Mouse (Mus musculus) kidney, postnatal 14 days (tissue): Measurements from ENCODE around the gene Abl1.

Source experiments
- DNase-seq: peaks from one replicate; pipeline ENCODE4 v3.0.0; 2022; ENCODE audit warnings: mixed read lengths

The Abl1 gene

DNA sequence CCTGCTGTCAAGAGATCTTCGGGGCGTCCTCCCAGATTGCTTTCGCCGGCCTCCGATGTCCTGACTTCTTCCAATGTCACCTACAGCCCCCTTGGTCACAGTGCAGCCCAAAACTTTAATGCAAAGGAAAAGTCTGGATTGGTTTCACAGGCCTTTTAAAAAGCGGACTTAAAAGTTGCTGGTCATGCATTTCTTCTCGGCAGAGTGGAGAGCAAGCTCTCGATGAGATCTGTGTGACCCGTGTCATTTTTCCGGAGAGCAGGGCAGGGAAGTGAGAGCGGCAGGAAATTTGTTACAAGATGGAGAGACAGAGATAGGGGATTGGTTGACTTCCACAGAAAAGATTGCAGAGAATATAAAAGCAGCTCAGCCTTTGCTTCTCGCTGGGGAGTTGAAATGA is 869 bp downstream of the Abl1 start:
- peak; percentile 29 for DNase-seq

DNA sequence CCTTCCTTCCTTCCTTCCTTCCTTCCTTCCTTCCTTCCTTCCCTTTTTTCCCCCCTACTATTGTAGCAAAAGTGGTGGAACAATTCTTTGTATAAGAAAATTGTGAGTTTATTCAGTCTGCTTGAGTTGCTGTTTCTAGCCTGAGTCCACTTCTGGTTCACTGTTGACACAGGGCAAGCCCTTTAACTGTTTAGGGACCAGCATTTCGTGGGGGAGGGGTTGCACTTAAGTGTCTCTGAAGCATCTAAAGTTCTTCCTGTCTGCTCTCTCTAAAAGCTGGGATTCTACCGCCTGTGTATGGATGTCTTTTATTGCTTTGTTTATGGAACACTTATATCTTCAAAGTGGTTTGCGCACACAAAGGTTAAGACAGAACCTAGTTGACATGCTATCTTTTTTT is 1.9 kb downstream of the Abl1 start:
- no peak for DNase-seq

DNA sequence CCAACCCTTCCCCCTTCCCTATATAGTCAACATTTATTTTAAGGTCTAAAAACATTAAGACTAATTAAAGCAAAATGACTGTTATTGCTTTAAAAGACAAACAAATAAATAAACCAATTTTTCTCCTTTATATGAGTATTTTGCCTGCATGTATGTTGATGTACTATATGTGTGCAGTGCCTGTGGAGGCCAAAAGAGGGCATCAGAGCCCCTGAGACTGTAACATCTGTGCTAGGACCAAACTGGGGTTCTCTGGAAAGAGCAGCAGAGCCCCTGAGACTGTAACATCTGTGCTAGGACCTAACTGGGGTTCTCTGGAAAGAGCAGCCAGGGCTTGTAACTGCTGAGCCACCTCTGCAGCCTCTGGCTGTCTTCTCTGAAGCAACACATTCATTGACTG is 10.0 kb downstream of the Abl1 start:
- DNase-seq, result no peak

DNA sequence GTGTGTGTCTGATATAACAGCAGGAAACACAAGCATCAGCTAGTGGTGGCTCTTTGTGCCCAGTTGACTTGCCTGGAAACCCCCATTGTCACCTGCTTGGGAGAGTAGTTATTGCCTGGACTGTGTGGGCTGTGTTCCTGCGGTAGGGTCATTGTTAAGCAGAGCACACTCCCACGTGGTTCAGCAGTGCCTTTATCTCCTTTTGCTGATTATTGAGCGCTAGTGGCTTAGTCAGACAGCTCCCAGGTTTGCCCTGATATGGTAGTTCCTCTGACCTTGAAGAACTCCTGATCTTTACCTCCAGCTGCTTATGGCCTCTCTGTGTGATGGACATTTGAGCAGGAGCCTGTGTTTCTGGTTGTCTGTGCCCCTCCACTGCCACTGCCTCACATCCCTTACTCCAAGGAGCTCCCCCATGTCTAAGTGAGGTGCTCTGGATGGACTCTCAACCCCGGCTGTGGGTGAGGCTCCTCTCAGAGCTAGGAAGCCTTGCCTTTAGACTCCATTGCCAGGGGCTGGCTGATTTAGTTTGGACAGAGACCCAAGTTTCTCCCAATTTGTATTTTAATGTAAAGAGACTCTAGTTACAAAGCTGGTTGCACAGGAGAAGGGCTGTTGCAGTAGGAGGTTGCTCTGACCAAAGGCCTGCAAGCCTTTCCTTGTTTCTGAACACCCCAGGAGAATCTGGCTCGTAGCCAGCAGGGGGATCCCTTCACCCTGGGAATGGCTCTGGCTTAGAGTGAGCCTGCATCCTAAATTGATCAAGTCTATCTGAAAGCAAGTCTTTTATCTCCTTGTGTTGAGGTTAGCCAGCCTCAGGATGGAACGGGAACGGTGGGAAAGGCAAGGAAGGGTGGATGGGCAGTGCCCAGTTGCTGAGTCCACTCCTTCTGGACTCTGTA is 12.6 kb downstream of the Abl1 start:
- no peak for DNase-seq

DNA sequence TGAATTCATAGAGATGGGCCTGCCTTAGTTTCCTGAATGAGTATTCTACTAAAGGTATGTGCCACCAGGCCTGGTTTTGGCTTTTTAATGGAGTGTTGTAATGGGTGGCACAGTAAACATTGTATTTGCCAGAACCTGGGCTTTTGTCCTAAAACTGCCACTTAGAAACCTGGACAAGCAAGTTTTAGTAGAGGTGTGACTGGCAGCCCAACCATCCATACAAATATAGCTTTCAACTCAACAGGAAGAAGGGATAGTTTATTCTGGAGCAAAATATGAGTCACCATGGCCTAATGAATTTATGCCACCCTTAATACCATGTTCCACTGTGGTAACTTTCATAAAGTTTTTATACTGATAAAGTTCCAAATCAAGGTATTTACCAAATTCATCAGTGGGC is 15.1 kb downstream of the Abl1 start:
- DNase-seq, result no peak

DNA sequence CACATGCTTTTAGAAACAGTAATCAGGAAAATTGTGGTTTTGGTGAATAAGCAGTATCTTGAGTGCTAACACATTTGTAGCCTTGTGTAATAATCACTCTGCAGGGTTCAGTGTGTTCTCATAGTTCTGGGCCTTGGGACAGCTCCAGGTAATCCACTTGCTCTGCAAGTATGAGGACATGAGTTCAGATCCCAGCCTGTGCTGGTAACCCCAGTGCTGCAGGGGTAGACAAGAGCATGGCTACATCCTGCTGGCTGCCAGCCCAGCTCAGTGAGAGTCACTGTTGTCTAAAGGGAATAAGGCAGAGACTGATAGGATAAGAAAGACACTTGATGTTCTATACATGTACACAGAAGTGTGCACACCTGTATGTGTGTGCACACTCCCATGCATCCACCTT is 17.7 kb downstream of the Abl1 start:
- no peak for DNase-seq

DNA sequence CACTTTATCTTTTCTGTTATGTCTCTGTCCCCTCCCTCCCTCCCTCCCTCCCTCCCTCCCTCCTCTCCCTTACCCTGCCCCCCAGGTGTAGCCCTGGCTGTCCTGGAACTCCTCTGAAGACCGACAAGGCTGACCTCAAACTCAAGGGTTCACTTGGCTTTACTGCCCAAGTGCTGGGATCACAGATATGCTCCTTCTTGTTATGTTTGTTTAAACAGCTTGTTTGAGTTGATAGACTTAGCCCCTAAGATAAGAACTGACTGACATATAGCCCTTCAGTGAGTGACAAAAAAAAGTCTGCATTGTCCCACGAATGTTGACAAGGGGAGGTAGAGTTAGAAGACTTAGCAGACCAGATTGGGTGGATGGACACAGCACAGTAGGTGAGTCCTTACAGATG is 18.4 kb downstream of the Abl1 start:
- no peak for DNase-seq

DNA sequence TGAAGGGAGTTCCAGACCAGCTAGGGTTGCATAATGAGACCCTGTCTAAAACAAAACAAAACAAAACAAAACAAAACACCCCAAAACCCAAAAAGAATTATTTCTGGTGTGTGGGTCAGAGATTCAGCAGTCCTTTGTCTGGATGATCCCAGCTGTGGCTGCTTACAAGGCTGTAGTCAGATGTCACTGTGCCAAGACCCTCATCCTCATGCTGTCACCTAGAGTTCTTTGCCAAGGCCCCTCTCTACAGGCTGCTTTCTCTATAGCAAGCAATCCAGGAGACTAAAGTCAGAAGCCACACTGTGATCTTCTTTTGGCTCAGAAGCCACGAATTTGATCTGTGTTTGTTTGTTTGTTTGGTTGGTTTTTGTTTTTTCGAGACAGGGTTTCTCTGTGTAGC is 24.5 kb downstream of the Abl1 start:
- no peak for DNase-seq

DNA sequence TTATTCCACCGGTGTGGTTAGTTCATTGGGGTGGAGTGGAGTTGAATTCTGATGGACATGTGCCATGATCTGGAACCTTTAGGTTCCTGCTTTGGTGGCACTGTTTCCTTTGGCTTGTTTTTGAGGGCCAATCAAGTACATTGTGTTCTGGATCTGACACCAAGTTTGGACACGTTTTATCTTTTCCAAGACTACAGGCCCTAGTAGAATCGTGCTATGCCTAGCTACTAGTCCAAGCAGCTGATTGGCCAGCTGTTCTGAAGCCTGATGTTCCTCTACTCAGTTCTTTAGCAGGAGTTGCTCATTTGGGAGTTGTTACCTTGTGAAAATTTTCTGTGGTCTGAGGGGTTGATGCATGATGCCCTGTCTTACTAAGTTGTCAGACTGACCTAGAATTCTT is 25.6 kb downstream of the Abl1 start:
- DNase-seq, result no peak

DNA sequence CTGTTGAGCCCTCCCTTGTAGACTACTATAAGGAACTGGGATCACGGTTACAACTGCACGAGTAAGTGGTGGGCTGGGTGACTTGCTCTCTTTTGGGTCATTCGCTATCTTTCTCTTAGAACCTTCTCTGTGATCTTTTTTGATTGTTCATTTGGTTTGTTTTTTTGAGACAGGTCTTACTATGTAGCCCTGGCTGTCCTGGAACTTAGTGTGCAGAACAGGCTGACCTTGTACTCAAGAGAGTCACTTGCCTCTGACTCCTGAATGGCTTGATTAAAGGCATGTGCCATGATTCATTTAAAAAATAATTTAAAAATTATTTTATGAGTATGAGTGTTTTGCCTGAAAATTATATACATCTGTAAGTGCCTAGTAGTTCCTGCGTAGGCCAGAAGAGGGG is 26.6 kb downstream of the Abl1 start:
- no peak for DNase-seq

DNA sequence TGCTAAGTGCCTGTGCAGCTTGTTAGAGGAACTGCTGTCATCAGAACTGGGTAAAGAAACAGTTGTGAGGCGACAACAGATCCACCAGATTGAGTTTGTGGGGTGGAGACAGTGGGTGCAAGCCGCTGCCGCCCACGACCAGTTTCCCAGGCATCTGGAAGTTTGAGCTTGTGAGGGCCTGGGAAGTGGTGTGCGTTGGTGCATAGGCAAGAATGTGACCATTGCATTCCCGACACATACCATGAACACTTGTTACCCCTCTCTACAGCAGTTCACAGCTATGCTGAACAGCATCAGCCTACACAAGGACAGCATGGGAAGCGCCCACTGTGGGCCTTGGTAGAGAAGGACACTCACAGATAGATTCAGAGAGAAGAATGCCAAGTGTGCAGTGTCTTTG is 27.8 kb downstream of the Abl1 start:
- DNase-seq, result no peak

DNA sequence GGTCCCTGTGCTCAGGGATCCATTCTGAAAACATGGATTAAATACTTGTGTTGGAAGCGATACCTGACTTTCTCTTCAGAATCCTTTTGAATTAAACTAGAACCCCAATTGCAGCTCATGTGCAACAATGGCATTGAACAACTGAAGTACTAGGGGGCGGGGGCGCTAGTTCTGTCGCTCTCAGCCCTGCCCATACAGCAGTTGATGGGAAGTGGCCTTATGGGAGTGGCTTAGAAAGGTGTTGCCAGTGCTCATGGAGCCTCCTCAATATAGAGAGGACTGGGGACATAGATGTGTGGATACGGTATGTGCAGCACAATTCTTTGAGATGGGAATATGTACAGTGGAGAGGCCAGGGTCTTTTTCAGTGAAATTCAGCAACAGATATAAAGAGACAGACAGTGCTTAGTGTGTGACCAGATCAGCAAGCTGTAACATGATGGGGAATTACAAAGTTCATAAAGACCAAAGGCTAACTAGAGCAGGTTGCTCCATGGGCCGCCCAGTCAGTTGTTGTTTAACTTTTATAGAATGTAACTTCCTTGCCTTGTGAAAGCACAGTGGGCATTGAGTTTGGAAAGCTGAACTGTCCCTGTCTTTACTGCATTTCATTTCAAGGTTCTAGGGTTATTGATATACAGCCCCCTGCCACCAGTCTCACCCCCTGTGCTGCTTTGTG is 31.2 kb downstream of the Abl1 start:
- DNase-seq, result peak; percentile 63

DNA sequence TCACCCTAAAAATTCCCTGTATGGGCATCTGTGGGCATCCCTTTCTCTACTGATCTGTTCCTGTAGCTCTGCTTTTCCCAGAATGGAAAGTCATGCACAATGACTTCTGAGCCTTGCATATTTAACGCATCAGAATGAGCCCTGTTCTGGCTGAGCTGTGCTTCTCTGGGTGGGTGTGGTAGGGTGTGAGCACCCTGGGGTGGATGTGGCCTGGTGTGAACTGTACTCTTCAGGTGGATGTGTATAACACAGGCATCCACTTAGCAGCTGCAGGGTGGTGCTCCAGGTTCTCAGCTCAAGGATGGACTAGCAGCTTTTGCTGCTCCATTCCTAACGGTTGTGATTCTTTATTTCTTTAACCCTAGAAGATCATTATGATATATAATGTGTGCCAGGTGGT is 31.8 kb downstream of the Abl1 start:
- DNase-seq, result no peak

DNA sequence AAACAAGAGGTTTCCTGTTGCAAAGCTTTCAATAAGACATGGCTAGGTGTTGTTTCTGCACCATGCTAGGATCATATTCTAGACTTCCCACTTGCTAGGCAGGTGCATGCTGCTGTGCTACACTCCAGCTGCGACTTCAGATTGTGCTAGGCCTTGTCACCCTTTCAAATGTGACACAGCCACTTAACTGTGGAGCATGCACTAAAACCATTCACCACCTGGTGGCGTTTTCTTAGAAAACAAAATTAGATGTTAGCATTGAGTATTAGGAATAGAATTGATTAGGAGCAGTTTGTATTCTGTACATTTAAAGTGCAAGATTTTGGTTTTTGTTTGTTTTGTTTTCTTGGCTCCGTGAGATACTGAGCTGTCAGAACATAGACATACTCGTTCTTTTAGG is 32.6 kb downstream of the Abl1 start:
- no peak for DNase-seq

DNA sequence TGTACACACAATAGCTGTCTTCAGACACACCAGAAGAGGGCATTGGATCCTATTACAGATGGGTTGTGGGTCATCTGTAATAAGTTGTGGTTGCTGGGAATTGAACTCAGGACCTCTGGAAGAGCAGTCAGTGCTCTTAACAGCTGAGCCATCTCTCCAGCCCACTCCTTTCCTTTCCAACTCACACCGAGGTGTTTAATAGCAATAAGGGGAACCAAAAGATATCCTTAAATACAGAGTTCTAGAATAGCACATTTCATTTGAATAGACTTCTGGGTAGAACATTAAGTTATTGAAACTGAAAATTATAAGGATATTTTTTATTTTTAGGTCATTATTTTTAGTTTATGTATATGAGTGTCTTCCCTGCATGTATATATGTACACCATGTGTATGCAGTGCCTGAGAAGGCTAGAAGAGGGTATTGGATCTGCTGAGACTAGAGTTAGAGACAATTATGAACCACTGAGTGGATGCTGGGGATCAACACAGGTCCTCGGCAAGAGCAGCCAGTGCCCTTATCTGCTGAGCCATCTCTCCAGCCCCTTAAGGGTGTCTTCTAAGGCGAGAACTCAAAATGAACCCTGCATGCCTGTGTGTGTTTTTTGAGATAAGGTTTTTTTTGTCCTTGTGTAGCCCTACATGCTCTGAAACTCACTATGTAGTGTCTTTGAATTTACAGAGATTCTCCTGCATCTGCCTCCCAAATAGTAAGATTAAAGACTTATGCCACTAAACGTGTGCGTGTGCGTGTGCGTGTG is 36.7 kb downstream of the Abl1 start:
- no peak for DNase-seq

DNA sequence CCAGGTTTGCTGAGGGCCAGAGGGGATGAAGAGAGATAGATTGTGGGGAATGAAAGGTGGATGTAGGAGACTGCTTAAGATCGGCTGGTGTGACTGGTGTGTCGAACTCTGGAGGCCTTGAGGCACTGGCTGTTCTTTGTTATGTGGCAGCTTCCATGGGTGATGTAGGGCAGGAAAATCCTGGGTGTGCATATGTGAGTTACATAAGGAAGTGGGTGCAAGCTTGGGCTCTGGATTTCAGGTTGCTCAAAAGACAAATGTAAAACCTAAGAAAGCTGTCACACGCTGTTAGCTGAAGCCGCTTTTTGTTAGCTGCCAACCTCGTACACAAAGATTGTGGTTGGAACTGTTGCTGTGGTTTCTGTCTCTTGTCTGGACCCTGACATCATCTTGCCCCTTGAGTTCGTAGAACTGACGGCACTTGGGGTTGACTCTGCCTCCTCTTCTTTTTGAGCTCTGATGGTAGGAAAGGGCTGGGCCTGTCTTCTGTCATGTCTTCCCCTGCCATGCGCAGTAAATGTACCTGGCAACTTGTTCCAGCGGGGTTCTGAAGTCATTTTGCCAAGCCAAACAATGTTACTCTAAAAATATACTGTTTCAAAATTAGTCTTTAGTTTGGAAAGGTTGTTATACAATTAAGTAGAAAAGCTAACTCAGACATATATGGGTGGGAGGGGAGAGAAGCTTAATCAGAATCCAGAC is 39.6 kb downstream of the Abl1 start:
- peak; percentile 18 for DNase-seq

DNA sequence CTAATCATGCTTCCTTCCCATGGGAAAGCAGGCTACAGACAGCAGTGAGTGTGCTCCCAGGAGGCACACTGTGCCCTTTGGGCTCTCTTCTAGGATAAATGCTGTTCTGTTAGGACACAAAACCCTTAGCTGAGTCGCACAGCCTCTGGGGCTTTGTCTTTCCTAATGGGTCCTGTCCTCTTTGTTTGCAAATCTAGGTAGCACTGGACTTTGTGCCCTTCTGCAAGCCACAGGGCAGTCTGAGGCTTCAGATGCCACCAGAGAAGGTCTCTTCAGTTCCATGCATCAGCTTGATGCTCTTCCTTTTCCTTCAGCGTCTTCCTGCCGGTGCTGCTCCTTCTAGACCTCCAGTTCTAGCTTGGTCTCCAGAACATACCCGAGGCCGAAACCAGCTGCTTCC is 42.5 kb downstream of the Abl1 start:
- DNase-seq, result no peak

DNA sequence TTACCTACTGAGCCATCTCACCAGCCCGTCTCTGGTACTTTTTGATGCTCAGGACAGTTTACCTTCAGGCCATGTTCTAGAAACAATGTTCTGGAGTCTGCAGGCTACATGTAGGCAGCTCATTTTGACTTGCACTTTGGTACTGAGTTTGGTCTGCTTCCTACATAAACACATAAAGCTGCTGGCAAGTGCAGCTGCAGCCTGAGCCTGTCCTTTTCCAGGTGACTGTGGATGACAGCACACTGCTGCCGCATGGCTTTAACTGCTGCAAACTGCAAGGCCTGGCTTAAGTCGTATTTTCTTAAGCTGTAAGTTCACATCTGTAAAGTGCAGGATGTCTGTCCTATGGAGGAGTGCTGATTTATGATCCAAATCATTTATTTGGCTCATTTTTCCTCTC is 44.3 kb downstream of the Abl1 start:
- no peak for DNase-seq

DNA sequence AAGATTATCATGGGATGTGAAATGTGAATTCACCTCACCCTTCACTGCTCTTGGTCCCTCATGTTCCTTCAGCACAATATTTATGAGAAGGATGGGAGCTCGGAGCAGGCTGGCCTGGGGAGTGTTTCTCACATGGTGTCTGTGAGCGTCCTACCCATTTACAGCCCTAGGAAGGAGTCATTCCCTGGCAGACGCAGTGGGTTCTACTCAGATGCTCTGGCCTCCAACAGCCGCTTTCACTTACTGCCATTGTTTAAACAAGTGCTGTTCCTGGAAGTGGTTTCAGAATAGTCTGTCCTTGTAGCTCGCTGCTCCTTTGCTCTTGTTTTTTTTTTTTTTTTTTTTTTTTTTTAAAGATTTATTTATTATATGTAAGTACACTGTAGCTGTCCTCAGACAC is 45.4 kb downstream of the Abl1 start:
- DNase-seq, result no peak

DNA sequence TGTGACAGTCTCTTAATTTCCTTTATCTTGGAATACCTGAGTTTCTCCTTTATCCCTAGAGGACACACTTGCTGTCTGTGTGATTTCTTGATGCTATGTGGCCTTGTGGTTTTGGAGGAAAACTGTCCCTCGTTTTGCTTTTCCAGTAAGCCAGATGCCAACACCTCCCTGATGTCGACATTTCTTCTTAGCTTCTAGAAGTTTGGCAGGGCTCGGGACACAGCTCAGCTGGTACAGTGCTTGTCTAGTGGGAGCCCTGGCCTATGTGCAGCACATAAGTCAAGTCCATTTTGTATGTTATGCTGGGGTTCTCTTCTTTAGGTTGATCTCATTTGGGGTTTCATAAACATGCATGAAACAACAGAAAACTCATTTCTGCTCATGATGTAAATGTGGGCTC is 50.9 kb downstream of the Abl1 start:
- no peak for DNase-seq

DNA sequence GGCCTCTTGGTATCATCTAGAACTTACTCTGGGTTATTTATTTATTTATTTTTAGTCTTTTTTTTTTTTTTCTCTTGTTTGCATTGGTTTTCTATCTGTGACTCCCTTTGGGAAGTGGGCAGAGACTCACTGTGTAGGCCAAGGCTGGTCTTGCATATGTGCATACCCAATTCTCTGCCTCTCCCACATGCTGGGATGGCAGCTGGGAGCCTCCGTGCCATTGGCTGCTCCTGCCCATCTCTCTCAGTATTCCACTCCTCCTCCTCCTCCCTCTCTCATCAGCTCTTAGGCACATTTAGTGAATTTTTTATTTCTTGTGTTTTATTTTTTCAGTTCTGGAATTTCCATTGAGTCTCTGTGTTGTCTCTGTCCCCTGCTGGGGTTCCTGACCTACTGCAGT is 53.6 kb downstream of the Abl1 start:
- DNase-seq, result no peak

DNA sequence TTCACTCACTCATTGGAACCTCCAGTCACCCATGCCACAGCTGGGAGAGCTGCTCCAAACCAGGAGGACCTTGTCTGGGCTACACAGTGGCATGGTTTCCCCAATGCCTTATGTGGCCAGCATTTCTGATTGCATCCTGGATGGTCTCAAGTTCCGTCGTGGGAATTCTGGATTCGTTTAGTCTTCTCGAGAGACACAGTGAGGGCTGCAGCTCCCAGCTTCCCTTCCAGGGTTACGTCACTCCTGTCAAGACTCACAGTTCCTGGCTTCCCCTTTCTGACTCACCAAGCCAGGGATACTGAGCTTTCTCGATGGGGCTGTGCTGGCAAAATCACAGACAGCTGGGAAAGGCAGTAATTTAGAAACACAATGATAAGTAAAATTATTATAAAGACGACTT is 54.0 kb downstream of the Abl1 start:
- no peak for DNase-seq

DNA sequence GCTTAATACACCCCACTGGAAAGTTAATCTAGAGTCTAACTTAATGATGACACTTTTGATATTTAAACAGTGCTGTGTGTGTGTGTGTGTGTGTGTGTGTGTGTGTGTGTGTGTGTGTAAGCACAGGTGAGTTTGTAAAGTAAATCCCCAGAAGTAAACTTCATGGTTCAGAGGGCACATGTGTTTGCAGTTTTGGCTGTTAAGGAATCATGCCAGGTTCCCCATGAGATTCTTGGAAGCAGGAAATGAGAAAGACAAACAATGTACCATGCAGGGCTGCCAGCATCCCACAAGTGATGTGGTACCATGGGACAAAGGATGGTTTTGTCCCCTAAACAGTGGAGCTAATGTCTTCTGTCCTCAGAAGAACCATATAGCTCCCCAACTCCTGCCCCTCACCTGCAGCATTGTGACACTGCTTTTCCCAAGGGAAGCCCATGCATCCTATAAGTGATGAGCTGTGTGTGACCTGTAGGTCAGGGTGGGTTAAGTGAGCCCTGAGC is 57.6 kb downstream of the Abl1 start:
- DNase-seq, result no peak
